Mouse (Mus musculus): Measurements from ENCODE around the gene Ano6.

- no peak for TF ChIP-seq CTCF (IDR thresholded peaks at IDR 0.05)
- no peak for TF ChIP-seq EP300 (IDR thresholded peaks at IDR 0.05; ENCODE audit: insufficient read depth, low read depth, low read length)
These were observed 77.5 kb downstream of the Ano6 start for GRCm38 (mm10) chr15:95868172-95868571.
